Comparison of ENCODE assay signal across 8 mouse cellular contexts in the genomic region with DNA sequence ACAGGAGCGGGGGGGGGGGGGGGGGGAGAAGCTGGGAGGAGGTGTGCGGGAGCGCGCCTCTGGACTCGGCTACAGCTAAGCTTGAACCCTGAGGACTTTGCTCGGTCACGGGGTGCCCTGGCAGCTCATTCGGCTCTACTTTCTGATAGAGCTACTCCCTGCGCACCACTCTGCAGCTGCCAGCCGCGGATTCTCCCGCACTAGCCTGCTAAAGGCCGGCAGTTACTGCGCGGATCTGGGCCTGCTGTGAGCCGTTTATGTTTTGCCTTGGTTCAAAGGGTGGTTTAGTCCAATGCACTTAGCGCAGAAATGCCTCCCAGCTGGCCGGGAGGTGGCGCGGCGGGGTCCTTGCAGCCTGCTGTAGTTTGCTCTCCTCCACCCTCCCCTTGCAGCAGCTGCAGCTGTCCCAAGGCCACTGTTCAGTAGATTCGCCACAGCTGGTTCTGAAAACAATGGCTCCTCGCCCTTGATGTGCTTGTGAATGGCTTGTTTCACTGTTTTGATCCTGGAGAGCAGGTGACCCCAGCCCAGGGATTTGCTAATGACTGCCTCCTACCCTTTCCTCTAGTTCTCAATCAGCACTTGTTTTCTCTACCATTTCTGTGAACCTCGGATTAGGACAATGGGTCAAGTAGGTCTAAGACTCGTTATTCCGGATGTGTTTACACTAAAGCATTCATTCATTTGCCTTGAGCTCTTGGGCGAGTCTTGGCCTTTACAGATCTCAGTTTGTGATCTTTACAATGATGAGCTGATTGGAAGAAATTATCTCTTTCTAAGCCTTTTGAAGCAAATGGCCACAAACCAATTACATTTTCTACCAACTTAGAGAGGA. TPM values are rescaled to one million over a fixed set of nuclear protein-coding genes. Genes with fewer than 3 reads are reported as not detected.
DNase-seq lines count a peak whose midpoint lies in the region; ATAC-seq lines count a peak whose summit lies in the region.

No protein-coding gene starts in this region.

- H3K36me3 ChIP-seq in hindbrain, embryonic 10.5 days, result no peaks in the 10 kb centered on the region
- H3K36me3 ChIP-seq in lung, embryonic 15.5 days, result no peaks in the 10 kb centered on the region

- peak; percentile 93 for ATAC-seq in lung, embryonic 15.5 days (ENCODE audit: borderline replicate concordance, extremely low read depth, low FRiP score, low TSS enrichment)
- no peak for ATAC-seq in CD4-positive, CD25-positive, alpha-beta regulatory T cell, adult 4 months

- H3K4me2 ChIP-seq in lung, embryonic 15.5 days, result peak overlapping the region; percentile 89

- H3K9ac ChIP-seq in lung, embryonic 15.5 days, result peak overlapping the region; percentile 79

- peak overlapping the region; percentile 87 for H3K27ac ChIP-seq in hindbrain, embryonic 10.5 days
- peak overlapping the region; percentile 94 for H3K27ac ChIP-seq in lung, embryonic 15.5 days

- WGBS in hindbrain, embryonic 10.5 days, result under 1% methylated on average over 27 of the region's 27 CpGs
- WGBS in lung, embryonic 15.5 days, result 1% methylated on average over 26 of the region's 27 CpGs

- H3K4me3 ChIP-seq in hindbrain, embryonic 10.5 days, result peak overlapping the region; percentile 64
- peak overlapping the region; percentile 81 for H3K4me3 ChIP-seq in lung, embryonic 15.5 days

- H3K9me3 ChIP-seq in hindbrain, embryonic 10.5 days, result no peaks in the 10 kb centered on the region
- no peaks in the 10 kb centered on the region for H3K9me3 ChIP-seq in lung, embryonic 15.5 days

- H3K4me1 ChIP-seq in hindbrain, embryonic 10.5 days (replicated peaks), result 0 out of 2 replicates have a peak, but pooled peaks cover 5% of the 10 kb centered on the region
- H3K4me1 ChIP-seq in lung, embryonic 15.5 days, result 0 out of 2 replicates have a peak, but pooled peaks cover 11% of the 10 kb centered on the region

- no peaks in the 10 kb centered on the region for H3K27me3 ChIP-seq in hindbrain, embryonic 10.5 days (ENCODE audit: insufficient read depth, poor library complexity, severe bottlenecking)
- H3K27me3 ChIP-seq in lung, embryonic 15.5 days, result no peaks in the 10 kb centered on the region

- DNase-seq in WW6 (ENCODE audit: low read depth, low spot score), result peak; percentile 67
- peak; percentile 82 to 88 for DNase-seq in cerebellum, postnatal 10 days
- peak; percentile 58 to 66 for DNase-seq in frontal cortex, postnatal 14 days (ENCODE audit: low spot score in 2 of 2)
- peak; percentile 88 for DNase-seq in hindbrain, embryonic 10.5 days (ENCODE audit: low spot score)
- DNase-seq in layer of hippocampus, adult 9-11 months, result peak; percentile 67
- peak; percentile 94 for DNase-seq in retina, postnatal 1 day

RNA-seq across cellular contexts. Expression of gene Lurap1l, which starts 1.5 kb away (rescaled TPM):
- 2.8 and 2.9 TPM in 2 replicates for polyA plus RNA-seq in hindbrain, embryonic 10.5 days (2016; fragmentation: Nextera tagmentation; extraction: Ambion mirVana)
- 28.2 and 28.5 TPM in 2 replicates for polyA plus RNA-seq in lung, embryonic 15.5 days (2015; fragmentation: Nextera tagmentation; extraction: Ambion mirVana)
- not detected for polyA plus RNA-seq in CD4-positive, CD25-positive, alpha-beta regulatory T cell, adult 4 months (2017; shearing (Covaris generic))
